Mouse (Mus musculus): ENCODE data around the gene Dusp22. TPM values are rescaled to one million over a fixed set of nuclear protein-coding genes. Genes with fewer than 3 reads are reported as not detected.

Gene Dusp22
- polyA plus RNA-seq, 1 experiment from 2014 or later = 11.8 TPM

GRCm38 (mm10) chr13:30638378-30639115 lies 21.3 kb upstream of the Dusp22 start:
- no peaks in the 10 kb centered on the region for H3K4me1 ChIP-seq (replicated peaks; ENCODE audit: control insufficient read depth, insufficient read depth, low read length)
- DNase-seq (ENCODE audit: low spot score) (no peak), ATAC-seq (replicated peaks; ENCODE audit: low FRiP score) (no peak)
- H3K9ac ChIP-seq (ENCODE audit: low read depth, low read length) = no peak overlapping the region
- 67% methylated on average over 5 of the region's 5 CpGs for WGBS
- H3K27me3 ChIP-seq (replicated peaks; ENCODE audit: control insufficient read depth, insufficient read depth, low read length) = no peaks in the 10 kb centered on the region
- H3K4me3 ChIP-seq (ENCODE audit: low read depth, low read length) = no peak overlapping the region
- no peak overlapping the region for H3K27ac ChIP-seq (ENCODE audit: low read depth, low read length)
- no peaks in the 10 kb centered on the region for H3K36me3 ChIP-seq (ENCODE audit: control insufficient read depth, insufficient read depth, low read length)
- H3K9me3 ChIP-seq (ENCODE audit: control insufficient read depth, low read length) = no peaks in the 10 kb centered on the region
- H3K4me2 ChIP-seq = no peak overlapping the region

DNA sequence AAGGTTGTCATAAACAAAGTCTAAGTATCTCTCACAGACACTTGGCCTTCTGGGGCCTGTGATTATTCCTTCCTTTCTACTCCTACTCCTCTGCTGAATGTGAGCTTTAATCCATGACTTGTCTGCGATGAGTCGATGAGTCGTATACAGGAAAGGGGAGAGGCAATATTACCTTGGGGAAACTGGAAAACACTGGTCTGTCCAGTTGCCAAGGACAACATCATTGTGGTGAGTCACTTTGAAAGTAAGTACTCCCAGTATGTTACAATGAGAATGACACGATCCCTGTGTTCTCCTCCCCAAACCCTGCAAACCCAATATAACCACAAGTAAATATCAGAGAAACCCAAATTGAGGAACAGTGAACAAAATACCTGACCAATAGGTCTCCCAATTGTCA lies 17.7 kb upstream of the Dusp22 start:
- H3K9me3 ChIP-seq (ENCODE audit: control insufficient read depth, low read length) = no peaks in the 10 kb centered on the region
- no peak for DNase-seq (ENCODE audit: low spot score)
- no peak overlapping the region for H3K27ac ChIP-seq (ENCODE audit: low read depth, low read length)
- no peaks in the 10 kb centered on the region for H3K27me3 ChIP-seq (replicated peaks; ENCODE audit: control insufficient read depth, insufficient read depth, low read length)
- no peak overlapping the region for H3K4me3 ChIP-seq (ENCODE audit: low read depth, low read length)
- no peaks in the 10 kb centered on the region for H3K36me3 ChIP-seq (ENCODE audit: control insufficient read depth, insufficient read depth, low read length)
- 70% methylated on average over 4 of the region's 4 CpGs for WGBS
- H3K9ac ChIP-seq (ENCODE audit: low read depth, low read length) = no peak overlapping the region
- no peaks in the 10 kb centered on the region for H3K4me1 ChIP-seq (replicated peaks; ENCODE audit: control insufficient read depth, insufficient read depth, low read length)
- H3K4me2 ChIP-seq = no peak overlapping the region
- ATAC-seq (replicated peaks; ENCODE audit: low FRiP score) = no peak

DNA sequence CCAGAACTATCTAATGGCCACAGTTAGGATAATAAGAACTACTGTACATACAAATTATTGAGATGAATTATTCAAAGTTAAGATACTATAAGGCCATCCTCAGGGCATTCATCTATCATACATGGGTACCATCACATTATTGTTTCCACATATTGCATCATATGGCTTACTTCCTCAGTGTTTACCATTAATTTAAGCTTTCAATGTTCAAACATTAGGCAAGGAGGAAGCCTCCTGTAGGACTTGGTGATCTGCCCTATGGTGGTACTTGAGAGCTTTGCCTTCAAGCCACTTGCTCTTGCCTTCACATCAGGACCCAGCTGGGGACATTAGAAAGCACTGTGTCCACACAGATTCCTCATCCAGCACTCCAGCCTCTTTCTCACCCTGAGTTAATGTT lies 11.3 kb upstream of the Dusp22 start:
- Histone ChIP-seq H3K9ac (ENCODE audit: low read depth, low read length) (no peak overlapping the region), H3K9me3 (ENCODE audit: control insufficient read depth, low read length) (no peaks in the 10 kb centered on the region), H3K27ac (ENCODE audit: low read depth, low read length) (no peak overlapping the region), H3K4me3 (ENCODE audit: low read depth, low read length) (no peak overlapping the region), H3K4me2 (no peak overlapping the region), H3K4me1 (replicated peaks; ENCODE audit: control insufficient read depth, insufficient read depth, low read length) (no peaks in the 10 kb centered on the region), H3K27me3 (replicated peaks; ENCODE audit: control insufficient read depth, insufficient read depth, low read length) (no peaks in the 10 kb centered on the region), H3K36me3 (ENCODE audit: control insufficient read depth, insufficient read depth, low read length) (no peaks in the 10 kb centered on the region)
- ATAC-seq (replicated peaks; ENCODE audit: low FRiP score) = no peak
- no peak for DNase-seq (ENCODE audit: low spot score)

DNA sequence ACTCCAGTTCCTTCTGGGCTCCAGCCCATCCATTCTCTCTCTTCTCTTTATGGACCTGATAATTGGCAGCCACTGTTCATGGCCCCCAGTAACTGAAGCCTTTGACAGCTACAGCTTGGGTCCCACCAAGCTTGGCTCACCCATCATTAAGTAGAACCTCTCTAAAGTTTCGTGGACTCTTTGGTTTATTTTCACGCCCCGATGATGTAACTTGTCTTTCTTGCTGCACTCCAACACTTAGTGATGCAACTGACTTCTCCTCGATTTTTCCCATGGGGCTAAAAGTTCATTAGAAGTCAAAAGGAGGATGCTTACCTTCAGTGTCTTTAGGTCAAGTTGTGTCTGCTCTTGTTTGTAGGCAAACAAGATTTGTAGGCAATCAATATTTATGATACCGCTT lies 10.6 kb upstream of the Dusp22 start:
- no peaks in the 10 kb centered on the region for H3K36me3 ChIP-seq (ENCODE audit: control insufficient read depth, insufficient read depth, low read length)
- H3K4me3 ChIP-seq (ENCODE audit: low read depth, low read length) = no peak overlapping the region
- no peak overlapping the region for H3K9ac ChIP-seq (ENCODE audit: low read depth, low read length)
- no peaks in the 10 kb centered on the region for H3K9me3 ChIP-seq (ENCODE audit: control insufficient read depth, low read length)
- H3K27me3 ChIP-seq (replicated peaks; ENCODE audit: control insufficient read depth, insufficient read depth, low read length) = no peaks in the 10 kb centered on the region
- ATAC-seq (replicated peaks; ENCODE audit: low FRiP score) (no peak), DNase-seq (ENCODE audit: low spot score) (no peak)
- H3K27ac ChIP-seq (ENCODE audit: low read depth, low read length) = no peak overlapping the region
- WGBS = 82% methylated on average over 5 of the region's 5 CpGs
- H3K4me1 ChIP-seq (replicated peaks; ENCODE audit: control insufficient read depth, insufficient read depth, low read length) = no peaks in the 10 kb centered on the region
- no peak overlapping the region for H3K4me2 ChIP-seq

DNA sequence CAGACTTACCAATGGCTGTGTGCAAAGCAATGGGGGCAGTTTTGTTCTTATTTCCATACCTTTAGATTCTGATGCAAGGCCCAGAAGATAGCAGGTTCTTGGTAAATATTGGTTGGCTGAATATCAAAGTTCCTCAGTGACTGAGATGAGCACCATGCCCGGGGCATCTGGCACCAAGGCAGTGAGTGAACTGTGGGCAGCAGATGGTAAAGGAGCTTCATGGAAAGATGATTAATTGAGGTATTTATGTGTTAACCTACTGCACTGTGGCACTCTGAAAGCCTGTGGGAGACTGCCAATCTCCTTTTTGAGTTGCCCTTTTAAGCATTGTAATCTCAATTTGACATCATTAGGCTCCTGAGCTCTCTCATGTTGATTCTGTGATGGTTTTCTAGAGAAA lies 9.1 kb upstream of the Dusp22 start:
- WGBS = 71% methylated on average over 1 of the region's 1 CpGs
- H3K36me3 ChIP-seq (ENCODE audit: control insufficient read depth, insufficient read depth, low read length) = no peaks in the 10 kb centered on the region
- ATAC-seq (replicated peaks; ENCODE audit: low FRiP score) = no peak
- H3K27me3 ChIP-seq (replicated peaks; ENCODE audit: control insufficient read depth, insufficient read depth, low read length) = peaks cover 2% of the 10 kb centered on the region; the same call in 1 of the 2 replicates
- no peaks in the 10 kb centered on the region for H3K4me1 ChIP-seq (replicated peaks; ENCODE audit: control insufficient read depth, insufficient read depth, low read length)
- no peak overlapping the region for H3K27ac ChIP-seq (ENCODE audit: low read depth, low read length)
- DNase-seq (ENCODE audit: low spot score) = no peak
- H3K4me2 ChIP-seq = no peak overlapping the region
- H3K9me3 ChIP-seq (ENCODE audit: control insufficient read depth, low read length) = no peaks in the 10 kb centered on the region
- no peak overlapping the region for H3K9ac ChIP-seq (ENCODE audit: low read depth, low read length)
- no peak overlapping the region for H3K4me3 ChIP-seq (ENCODE audit: low read depth, low read length)

GRCm38 (mm10) chr13:30653051-30653450 lies 6.7 kb upstream of the Dusp22 start:
- H3K27ac ChIP-seq (ENCODE audit: low read depth, low read length) = no peak overlapping the region
- no peaks in the 10 kb centered on the region for H3K4me1 ChIP-seq (replicated peaks; ENCODE audit: control insufficient read depth, insufficient read depth, low read length)
- no peak overlapping the region for H3K9ac ChIP-seq (ENCODE audit: low read depth, low read length)
- H3K9me3 ChIP-seq (ENCODE audit: control insufficient read depth, low read length) = no peaks in the 10 kb centered on the region
- H3K4me2 ChIP-seq = no peak overlapping the region
- no peak overlapping the region for H3K4me3 ChIP-seq (ENCODE audit: low read depth, low read length)
- H3K27me3 ChIP-seq (replicated peaks; ENCODE audit: control insufficient read depth, insufficient read depth, low read length) = peaks cover 2% of the 10 kb centered on the region; the same call in 1 of the 2 replicates
- DNase-seq (ENCODE audit: low spot score) (no peak), ATAC-seq (replicated peaks; ENCODE audit: low FRiP score) (no peak)
- 47% methylated on average over 4 of the region's 4 CpGs for WGBS
- no peaks in the 10 kb centered on the region for H3K36me3 ChIP-seq (ENCODE audit: control insufficient read depth, insufficient read depth, low read length)

DNA sequence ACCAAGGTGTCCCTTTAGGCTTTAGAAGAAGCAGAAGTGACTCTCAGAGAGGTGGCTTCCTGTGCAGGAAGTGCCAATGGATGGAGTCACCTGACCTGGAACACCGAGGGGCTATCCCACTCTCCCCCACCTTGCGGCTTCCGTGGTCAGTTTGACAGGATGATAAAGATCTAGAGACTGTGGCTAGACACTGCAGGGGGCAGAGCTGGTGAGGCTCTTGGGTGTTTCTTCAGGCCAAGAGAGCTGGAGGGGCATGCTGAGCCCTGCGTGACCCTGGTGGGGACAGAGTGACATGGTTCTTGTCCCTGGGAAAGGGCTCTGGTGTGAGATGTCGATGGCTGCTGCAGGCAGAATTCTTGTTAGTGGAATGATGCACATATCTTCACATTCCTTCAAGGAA lies 5.3 kb upstream of the Dusp22 start:
- Histone ChIP-seq H3K4me1 (replicated peaks; ENCODE audit: control insufficient read depth, insufficient read depth, low read length) (no peaks in the 10 kb centered on the region), H3K9ac (ENCODE audit: low read depth, low read length) (no peak overlapping the region), H3K4me3 (ENCODE audit: low read depth, low read length) (no peak overlapping the region), H3K27me3 (replicated peaks; ENCODE audit: control insufficient read depth, insufficient read depth, low read length) (peaks cover 5% of the 10 kb centered on the region), H3K27ac (ENCODE audit: low read depth, low read length) (no peak overlapping the region), H3K36me3 (ENCODE audit: control insufficient read depth, insufficient read depth, low read length) (no peaks in the 10 kb centered on the region), H3K4me2 (no peak overlapping the region), H3K9me3 (ENCODE audit: control insufficient read depth, low read length) (no peaks in the 10 kb centered on the region)
- ATAC-seq (replicated peaks; ENCODE audit: low FRiP score) (no peak), DNase-seq (ENCODE audit: low spot score) (no peak)
- 51% methylated on average over 5 of the region's 5 CpGs for WGBS

DNA sequence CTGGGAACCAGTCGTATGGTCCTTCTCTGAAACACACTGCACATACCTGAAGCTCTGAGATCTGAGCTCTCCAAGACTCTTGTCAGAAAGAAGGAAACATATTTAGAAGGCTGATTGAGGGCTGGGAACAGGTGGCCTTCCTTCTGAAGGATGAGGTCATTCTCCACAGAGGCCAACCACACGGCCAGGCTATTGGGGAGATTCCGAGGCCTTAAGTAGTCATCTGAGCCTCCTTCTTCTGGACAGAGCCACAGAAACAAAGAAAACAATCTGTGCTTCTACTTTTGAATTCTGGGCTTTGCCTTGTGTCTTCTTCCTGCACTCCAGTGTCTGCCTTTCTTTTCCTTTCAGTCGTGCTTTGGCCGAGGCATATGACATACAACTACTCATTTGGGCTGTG lies 2.9 kb upstream of the Dusp22 start:
- Histone ChIP-seq H3K9ac (ENCODE audit: low read depth, low read length) (no peak overlapping the region), H3K4me1 (replicated peaks; ENCODE audit: control insufficient read depth, insufficient read depth, low read length) (no peaks in the 10 kb centered on the region), H3K4me2 (no peak overlapping the region), H3K9me3 (ENCODE audit: control insufficient read depth, low read length) (no peaks in the 10 kb centered on the region), H3K27ac (ENCODE audit: low read depth, low read length) (no peak overlapping the region), H3K36me3 (ENCODE audit: control insufficient read depth, insufficient read depth, low read length) (no peaks in the 10 kb centered on the region), H3K4me3 (ENCODE audit: low read depth, low read length) (no peak overlapping the region), H3K27me3 (replicated peaks; ENCODE audit: control insufficient read depth, insufficient read depth, low read length) (peaks cover 14% of the 10 kb centered on the region)
- ATAC-seq (replicated peaks; ENCODE audit: low FRiP score) = no peak
- WGBS = 57% methylated on average over 5 of the region's 5 CpGs
- DNase-seq (ENCODE audit: low spot score) = no peak

GRCm38 (mm10) chr13:30657779-30658178 lies 2.0 kb upstream of the Dusp22 start:
- WGBS = 58% methylated on average over 2 of the region's 2 CpGs
- Histone ChIP-seq H3K27me3 (replicated peaks; ENCODE audit: control insufficient read depth, insufficient read depth, low read length) (peaks cover 14% of the 10 kb centered on the region), H3K27ac (ENCODE audit: low read depth, low read length) (no peak overlapping the region), H3K4me1 (replicated peaks; ENCODE audit: control insufficient read depth, insufficient read depth, low read length) (no peaks in the 10 kb centered on the region), H3K36me3 (ENCODE audit: control insufficient read depth, insufficient read depth, low read length) (no peaks in the 10 kb centered on the region), H3K9ac (ENCODE audit: low read depth, low read length) (no peak overlapping the region), H3K9me3 (ENCODE audit: control insufficient read depth, low read length) (no peaks in the 10 kb centered on the region), H3K4me2 (no peak overlapping the region), H3K4me3 (ENCODE audit: low read depth, low read length) (no peak overlapping the region)
- DNase-seq (ENCODE audit: low spot score) (no peak), ATAC-seq (replicated peaks; ENCODE audit: low FRiP score) (no peak)

All from liver, embryonic 11.5 days (tissue).